Mouse (Mus musculus): ENCODE measurements around the gene Cdk19.
"Not testable (repeated sequence)": the region's sequence is repeated elsewhere in the genome, so short reads cannot be mapped to it uniquely, and the experiment has no call there.

The Cdk19 gene

GRCm38 (mm10) chr10:40339351-40339964 is at the start of gene Cdk19:
Gene Cdk19, plus strand, starts transcription at chr10:40339564.
- in situ Hi-C loops (cut with MboI; ENCODE audit: low sequenced_read_pairs) = no loop called here

GRCm38 (mm10) chr10:40292640-40293039 is 46.7 kb upstream of the Cdk19 start:
- in situ Hi-C loops (cut with MboI; ENCODE audit: low sequenced_read_pairs) = no loop called here

- in situ Hi-C loops (cut with MboI; ENCODE audit: low sequenced_read_pairs) = no loop called here
Observed at GRCm38 (mm10) chr10:40300648-40301171, 38.7 kb upstream of the Cdk19 start.

GRCm38 (mm10) chr10:40301181-40302075 is 37.9 kb upstream of the Cdk19 start:
- in situ Hi-C loops (cut with MboI; ENCODE audit: low sequenced_read_pairs) = not testable (repeated sequence)

- in situ Hi-C loops (cut with MboI; ENCODE audit: low sequenced_read_pairs) = no loop called here
Observed at GRCm38 (mm10) chr10:40302140-40302985, 37.0 kb upstream of the Cdk19 start, which contains the start of gene Amd1. Gene Amd1, minus strand, starts transcription at chr10:40302186.

GRCm38 (mm10) chr10:40305989-40306388 is 33.4 kb upstream of the Cdk19 start:
- in situ Hi-C loops (cut with MboI; ENCODE audit: low sequenced_read_pairs) = no loop called here

- in situ Hi-C loops (cut with MboI; ENCODE audit: low sequenced_read_pairs) = no loop called here
Observed at GRCm38 (mm10) chr10:40307826-40308583, 31.4 kb upstream of the Cdk19 start.

- in situ Hi-C loops (cut with MboI; ENCODE audit: low sequenced_read_pairs) = no loop called here
Observed at GRCm38 (mm10) chr10:40309884-40310635, 29.3 kb upstream of the Cdk19 start.

- in situ Hi-C loops (cut with MboI; ENCODE audit: low sequenced_read_pairs) = no loop called here
Observed at GRCm38 (mm10) chr10:40312781-40313180, 26.6 kb upstream of the Cdk19 start.

GRCm38 (mm10) chr10:40316841-40317585 is 22.4 kb upstream of the Cdk19 start:
- in situ Hi-C loops (cut with MboI; ENCODE audit: low sequenced_read_pairs) = no loop called here

GRCm38 (mm10) chr10:40320306-40320705 is 19.1 kb upstream of the Cdk19 start:
- in situ Hi-C loops (cut with MboI; ENCODE audit: low sequenced_read_pairs) = no loop called here

- in situ Hi-C loops (cut with MboI; ENCODE audit: low sequenced_read_pairs) = no loop called here
Observed at GRCm38 (mm10) chr10:40328004-40328551, 11.3 kb upstream of the Cdk19 start.

- in situ Hi-C loops (cut with MboI; ENCODE audit: low sequenced_read_pairs) = no loop called here
Observed at GRCm38 (mm10) chr10:40330262-40330661, 9.1 kb upstream of the Cdk19 start.

GRCm38 (mm10) chr10:40332864-40333263 is 6.5 kb upstream of the Cdk19 start:
- in situ Hi-C loops (cut with MboI; ENCODE audit: low sequenced_read_pairs) = no loop called here

- in situ Hi-C loops (cut with MboI; ENCODE audit: low sequenced_read_pairs) = no loop called here
Observed at GRCm38 (mm10) chr10:40342036-40342435, 2.7 kb downstream of the Cdk19 start.

- in situ Hi-C loops (cut with MboI; ENCODE audit: low sequenced_read_pairs) = no loop called here
Observed at GRCm38 (mm10) chr10:40346776-40347403, 7.5 kb downstream of the Cdk19 start.

GRCm38 (mm10) chr10:40347461-40347954 is 8.1 kb downstream of the Cdk19 start:
- in situ Hi-C loops (cut with MboI; ENCODE audit: low sequenced_read_pairs) = no loop called here
